Mouse (Mus musculus): Measurements from ENCODE around the gene Mrpl27.
"Not testable (repeated sequence)": the region's sequence is repeated elsewhere in the genome, so short reads cannot be mapped to it uniquely, and the experiment has no call there.

Gene Mrpl27

GRCm38 (mm10) chr11:94674984-94675383 is 21.4 kb downstream of the Mrpl27 start:
- DNase-seq (ENCODE audit: low spot score in 2 of 2), result no peak

- DNase-seq (ENCODE audit: low spot score in 2 of 2), result no peak
These were observed 21.9 kb downstream of the Mrpl27 start for GRCm38 (mm10) chr11:94675446-94675845.

GRCm38 (mm10) chr11:94676308-94676707 is 22.7 kb downstream of the Mrpl27 start:
- no peak for DNase-seq (ENCODE audit: low spot score in 2 of 2)

GRCm38 (mm10) chr11:94676754-94677606 is 23.4 kb downstream of the Mrpl27 start, which contains the start of gene Xylt2:
TSS of gene Xylt2 (minus strand) at chr11:94677515.
- DNase-seq (ENCODE audit: low spot score in 2 of 2), result peak; percentile 89 to 92

GRCm38 (mm10) chr11:94677607-94678145 is 24.1 kb downstream of the Mrpl27 start:
- no peak for DNase-seq (ENCODE audit: low spot score in 2 of 2)

- no peak for DNase-seq (ENCODE audit: low spot score in 2 of 2)
These were observed 27.1 kb downstream of the Mrpl27 start for GRCm38 (mm10) chr11:94680639-94681038.

- DNase-seq (ENCODE audit: low spot score in 2 of 2), result no peak
These were observed 28.1 kb downstream of the Mrpl27 start for GRCm38 (mm10) chr11:94681640-94682039.

- DNase-seq (ENCODE audit: low spot score in 2 of 2), result no peak
These were observed 28.9 kb downstream of the Mrpl27 start for GRCm38 (mm10) chr11:94682427-94682826.

- DNase-seq (ENCODE audit: low spot score in 2 of 2), result no peak
These were observed 33.6 kb downstream of the Mrpl27 start for GRCm38 (mm10) chr11:94687178-94687577.

GRCm38 (mm10) chr11:94692502-94692901 is 38.9 kb downstream of the Mrpl27 start:
- DNase-seq (ENCODE audit: low spot score in 2 of 2), result not testable (repeated sequence)

- no peak for DNase-seq (ENCODE audit: low spot score in 2 of 2)
These were observed 41.9 kb downstream of the Mrpl27 start for GRCm38 (mm10) chr11:94695508-94695907.

- DNase-seq (ENCODE audit: low spot score in 2 of 2), result no peak
These were observed 43.6 kb downstream of the Mrpl27 start for GRCm38 (mm10) chr11:94697140-94697539.

- no peak for DNase-seq (ENCODE audit: low spot score in 2 of 2)
These were observed 44.3 kb downstream of the Mrpl27 start for GRCm38 (mm10) chr11:94697703-94698464.

- no peak for DNase-seq (ENCODE audit: low spot score in 2 of 2)
These were observed 45.8 kb downstream of the Mrpl27 start for GRCm38 (mm10) chr11:94699399-94699798.

GRCm38 (mm10) chr11:94701401-94702215 is 48.0 kb downstream of the Mrpl27 start:
- DNase-seq (ENCODE audit: low spot score in 2 of 2), result no peak

GRCm38 (mm10) chr11:94702216-94702610 is 48.6 kb downstream of the Mrpl27 start:
- no peak for DNase-seq (ENCODE audit: low spot score in 2 of 2)

- DNase-seq (ENCODE audit: low spot score in 2 of 2), result no peak
These were observed 50.5 kb downstream of the Mrpl27 start for GRCm38 (mm10) chr11:94704020-94704419.

GRCm38 (mm10) chr11:94704472-94704871 is 50.9 kb downstream of the Mrpl27 start, which contains the start of gene Gm11541:
TSS of gene Gm11541 (minus strand) at chr11:94704499.
- no peak for DNase-seq (ENCODE audit: low spot score in 2 of 2)

Measured in spleen, postnatal 4 days (tissue).